Comparison of ENCODE assay signal across 9 mouse cellular contexts in the genomic region with DNA sequence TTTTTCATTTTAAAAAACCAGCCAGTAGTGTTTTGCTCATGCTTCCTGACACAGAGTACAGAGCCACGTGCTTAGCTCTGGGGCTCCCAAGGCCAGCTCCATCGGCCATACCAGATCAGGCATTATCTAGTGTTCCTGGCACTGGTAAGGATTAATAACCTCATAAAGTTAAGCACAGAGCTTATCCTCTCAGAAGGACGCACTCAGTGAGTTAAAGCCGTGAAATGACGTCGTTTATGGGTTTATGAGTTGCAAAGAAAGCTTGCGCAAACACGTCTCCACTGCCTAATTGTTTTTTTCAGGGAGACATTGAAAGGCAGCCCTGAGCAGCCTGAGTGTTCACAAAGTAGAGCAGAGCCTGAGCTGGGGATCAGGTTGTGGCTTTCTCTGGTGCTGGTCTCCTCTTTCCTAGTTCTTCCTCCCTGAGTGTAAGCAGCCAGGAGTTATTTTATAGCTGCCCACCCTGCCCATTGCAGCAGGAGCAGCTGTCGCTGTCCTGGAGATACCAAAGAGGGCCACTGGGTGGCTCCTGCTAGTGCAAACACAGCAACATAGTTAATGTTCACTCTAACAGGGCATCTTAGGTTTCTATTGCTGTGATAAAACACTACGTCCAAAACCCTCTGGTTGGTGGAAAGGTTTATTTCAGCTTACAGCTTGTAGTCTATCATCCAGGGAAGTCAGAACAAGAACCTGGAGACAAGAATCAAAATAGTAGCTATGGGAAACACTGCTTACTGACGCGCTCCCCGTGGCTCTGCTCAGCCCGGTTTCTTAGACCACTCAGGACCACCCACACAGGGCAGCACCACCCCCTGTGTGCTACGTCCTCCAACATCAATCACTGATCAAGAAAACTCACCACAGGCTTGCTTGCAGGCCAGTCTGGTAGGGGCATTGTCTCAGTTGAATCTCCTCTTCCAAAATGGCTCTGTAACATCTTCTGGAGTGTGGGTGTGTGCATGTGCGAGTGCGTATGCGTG. TPM values are rescaled to one million over a fixed set of nuclear protein-coding genes. Genes with fewer than 3 reads are reported as not detected.
A peak's percentile ranks its signal among the peaks of the same experiment; 100 is the strongest.
DNase-seq lines count a peak whose midpoint lies in the region; ATAC-seq and TF ChIP-seq lines count a peak whose summit lies in the region.
"Had no signal": no experiment of that assay in that cellular context is flagged by ENCODE, and none has a peak within 500 bp of the region (broad histone marks: within the 10 kb centered on the region; RNA-seq: fewer than 3 reads in every experiment).

No protein-coding gene starts in this region.

- WGBS in lung, adult 2 months: 41% methylated on average over 18 of the region's 18 CpGs
- WGBS in hindbrain, embryonic 16.5 days: 47% methylated on average over 18 of the region's 18 CpGs
- 63% methylated on average over 18 of the region's 18 CpGs for WGBS in midbrain, embryonic 11.5 days

- no peak for DNase-seq in lung, adult 2 months
- no peak for DNase-seq in lung, adult 18-20 months
- peak; percentile 58 for DNase-seq in embryo, embryonic 10 days (ENCODE audit: low spot score)
- DNase-seq in midbrain, embryonic 11.5 days (ENCODE audit: low spot score, missing footprints): peak; percentile 82
- DNase-seq in layer of hippocampus, postnatal 36 days: no peak
- no peak for DNase-seq in gastrocnemius, postnatal 4 days (ENCODE audit: low spot score in 2 of 2)
- no peak for DNase-seq in yolk sac, embryonic 10.5 days (ENCODE audit: low spot score)

- peak; percentile 50 for TF ChIP-seq CTCF in lung, adult 2 months (IDR thresholded peaks at IDR 0.05; ENCODE audit: insufficient read depth, low read length)

- ATAC-seq in hindbrain, embryonic 16.5 days: peak; percentile 82
- no peak for ATAC-seq in midbrain, embryonic 11.5 days (ENCODE audit: low FRiP score)

- no peaks in the 10 kb centered on the region for H3K4me1 ChIP-seq in lung, adult 2 months (ENCODE audit: control insufficient read depth, insufficient read depth, low read length)
- no peaks in the 10 kb centered on the region for H3K4me1 ChIP-seq in hindbrain, embryonic 16.5 days (ENCODE audit: control insufficient read depth, insufficient read depth, low read depth, low read length)
- H3K4me1 ChIP-seq in midbrain, embryonic 11.5 days (ENCODE audit: control insufficient read depth, insufficient read depth, low read length): no peaks in the 10 kb centered on the region
- H3K4me1 ChIP-seq: embryonic facial prominence, embryonic 13.5 days had no signal

- no peak overlapping the region for H3K4me3 ChIP-seq in lung, adult 2 months (replicated peaks; ENCODE audit: extremely low read depth, low read depth, low read length)
- H3K4me3 ChIP-seq in hindbrain, embryonic 16.5 days (ENCODE audit: low read length): no peak overlapping the region
- no peak overlapping the region for H3K4me3 ChIP-seq in midbrain, embryonic 11.5 days (ENCODE audit: low read depth, low read length)
- H3K4me3 ChIP-seq: embryonic facial prominence, embryonic 13.5 days had no signal

- H3K9me3 ChIP-seq in hindbrain, embryonic 16.5 days (ENCODE audit: control insufficient read depth, low read length): no peaks in the 10 kb centered on the region; the same call in 1 of the 2 replicates
- no peaks in the 10 kb centered on the region for H3K9me3 ChIP-seq in midbrain, embryonic 11.5 days (ENCODE audit: control insufficient read depth, low read length)

- no peaks in the 10 kb centered on the region for H3K27me3 ChIP-seq in hindbrain, embryonic 16.5 days (replicated peaks; ENCODE audit: control insufficient read depth, insufficient read depth, low read length)
- no peaks in the 10 kb centered on the region for H3K27me3 ChIP-seq in midbrain, embryonic 11.5 days (ENCODE audit: control insufficient read depth, insufficient read depth, low read length)

- H3K9ac ChIP-seq in hindbrain, embryonic 16.5 days (ENCODE audit: low read depth, low read length): no peak overlapping the region; the same call in 1 of the 2 replicates
- H3K9ac ChIP-seq in midbrain, embryonic 11.5 days (ENCODE audit: low read length): no peak overlapping the region
- H3K9ac ChIP-seq: embryonic facial prominence, embryonic 13.5 days had no signal

- H3K4me2 ChIP-seq in hindbrain, embryonic 16.5 days (ENCODE audit: low read length): peak overlapping the region; percentile 40
- H3K4me2 ChIP-seq in midbrain, embryonic 11.5 days: no peak overlapping the region
- H3K4me2 ChIP-seq: embryonic facial prominence, embryonic 13.5 days had no signal

- no peaks in the 10 kb centered on the region for H3K36me3 ChIP-seq in hindbrain, embryonic 16.5 days (ENCODE audit: control insufficient read depth, insufficient read depth, low read length)
- H3K36me3 ChIP-seq in midbrain, embryonic 11.5 days (ENCODE audit: control insufficient read depth, insufficient read depth, low read length): no peaks in the 10 kb centered on the region
- H3K36me3 ChIP-seq: embryonic facial prominence, embryonic 13.5 days had no signal

- no peak for TF ChIP-seq POLR2A in lung, adult 2 months (IDR thresholded peaks at IDR 0.05; ENCODE audit: borderline replicate concordance, extremely low read depth, low read depth, low read length)

- H3K27ac ChIP-seq in hindbrain, embryonic 16.5 days (ENCODE audit: low read depth, low read length): 0 out of 2 replicates have a peak overlapping the region, but pooled peaks have one; percentile 36
- H3K27ac ChIP-seq in midbrain, embryonic 11.5 days (ENCODE audit: low read depth, low read length): no peak overlapping the region
- H3K27ac ChIP-seq: embryonic facial prominence, embryonic 13.5 days had no signal

RNA-seq across cellular contexts. Expression of gene Ache, which starts 9.7 kb away (rescaled TPM):
- polyA plus RNA-seq in lung, adult 2 months (2012; rRNA removed): 2.0 and 3.3 TPM in 2 replicates
- 86.8 and 102 TPM in 2 replicates for polyA plus RNA-seq in hindbrain, embryonic 16.5 days (2015; fragmentation: Nextera tagmentation; extraction: Ambion mirVana)
- polyA plus RNA-seq in midbrain, embryonic 11.5 days (2014; fragmentation: Nextera tagmentation; extraction: Ambion mirVana): 3.6 and 4.0 TPM in 2 replicates
- 10 to 100 TPM; 57.1 to 62.7 TPM for total RNA-seq in layer of hippocampus, postnatal 36 days (2021)
- total RNA-seq in gastrocnemius, postnatal 4 days (2021): 10 to 100 TPM; 68.5 to 78.9 TPM

RNA-seq across cellular contexts. Expression of gene Ufsp1, which starts 16.8 kb away (rescaled TPM):
- polyA plus RNA-seq in lung, adult 2 months (2012; rRNA removed): 7.0 and 7.1 TPM in 2 replicates
- polyA plus RNA-seq in hindbrain, embryonic 16.5 days (2015; fragmentation: Nextera tagmentation; extraction: Ambion mirVana): 25.5 and 29.6 TPM in 2 replicates
- polyA plus RNA-seq in midbrain, embryonic 11.5 days (2014; fragmentation: Nextera tagmentation; extraction: Ambion mirVana): 7.5 and 7.9 TPM in 2 replicates
- 10 to 100 TPM in 1 of 2 experiments, 1 to 10 TPM in 1; 8.6 to 12.2 TPM for total RNA-seq in layer of hippocampus, postnatal 36 days (2021)
- total RNA-seq in gastrocnemius, postnatal 4 days (2021): 10 to 100 TPM; 47.7 to 51.2 TPM

RNA-seq across cellular contexts. Expression of gene Srrt, which starts 29.8 kb away (rescaled TPM):
- polyA plus RNA-seq in lung, adult 2 months (2012; rRNA removed): 107 and 136 TPM in 2 replicates
- polyA plus RNA-seq in hindbrain, embryonic 16.5 days (2015; fragmentation: Nextera tagmentation; extraction: Ambion mirVana): 88.1 and 100 TPM in 2 replicates
- 151 and 154 TPM in 2 replicates for polyA plus RNA-seq in midbrain, embryonic 11.5 days (2014; fragmentation: Nextera tagmentation; extraction: Ambion mirVana)
- 100 to 1,000 TPM; 209 to 228 TPM for total RNA-seq in layer of hippocampus, postnatal 36 days (2021)
- 100 to 1,000 TPM; 113 to 138 TPM for total RNA-seq in gastrocnemius, postnatal 4 days (2021)

RNA-seq across cellular contexts. Expression of gene Trip6, which starts 36.6 kb away (rescaled TPM):
- 52.6 and 55.2 TPM in 2 replicates for polyA plus RNA-seq in lung, adult 2 months (2012; rRNA removed)
- polyA plus RNA-seq in hindbrain, embryonic 16.5 days (2015; fragmentation: Nextera tagmentation; extraction: Ambion mirVana): 13.2 and 17.3 TPM in 2 replicates
- 28.0 and 34.1 TPM in 2 replicates for polyA plus RNA-seq in midbrain, embryonic 11.5 days (2014; fragmentation: Nextera tagmentation; extraction: Ambion mirVana)
- total RNA-seq in layer of hippocampus, postnatal 36 days (2021): 1 to 10 TPM; 5.8 to 6.9 TPM
- 10 to 100 TPM; 31.2 to 31.9 TPM for total RNA-seq in gastrocnemius, postnatal 4 days (2021)

RNA-seq across cellular contexts. Expression of gene Slc12a9, which starts 55.7 kb away (rescaled TPM):
- polyA plus RNA-seq in lung, adult 2 months (2012; rRNA removed): 22.5 and 24.1 TPM in 2 replicates
- 24.5 and 26.7 TPM in 2 replicates for polyA plus RNA-seq in hindbrain, embryonic 16.5 days (2015; fragmentation: Nextera tagmentation; extraction: Ambion mirVana)
- 5.8 TPM in 2 replicates for polyA plus RNA-seq in midbrain, embryonic 11.5 days (2014; fragmentation: Nextera tagmentation; extraction: Ambion mirVana)
- 10 to 100 TPM; 27.4 to 28.3 TPM for total RNA-seq in layer of hippocampus, postnatal 36 days (2021)
- total RNA-seq in gastrocnemius, postnatal 4 days (2021): 10 to 100 TPM in 1 of 2 experiments, 1 to 10 TPM in 1; 8.2 to 10.3 TPM

Comparison
In these comparisons a context has a peak if more than half of its experiments do, and no peak if none do; other contexts are left out.
1. DNase-seq: peak in embryo, embryonic 10 days (single experiment) and midbrain, embryonic 11.5 days (single experiment); none in lung, adult 2 months (single experiment), lung, adult 18-20 months (0 of 2), layer of hippocampus, postnatal 36 days (0 of 2), gastrocnemius, postnatal 4 days (0 of 2) and yolk sac, embryonic 10.5 days (single experiment).
2. RNA of gene Ache, which starts 9.7 kb away (polyA plus RNA-seq): 86.8 to 102 TPM in hindbrain, embryonic 16.5 days; 3.6 to 4.0 TPM in midbrain, embryonic 11.5 days and 2.0 to 3.3 TPM in lung, adult 2 months; every median in the first group is over 10 times any median in the second.